ENCODE assay signal across 24 mouse cellular contexts in genomic region chr1:11750607-11751006, GRCm38 (mm10).
A peak's percentile ranks its signal among the peaks of the same experiment; 100 is the strongest.
DNase-seq lines count a peak whose midpoint lies in the region; ATAC-seq and TF ChIP-seq lines count a peak whose summit lies in the region.
"Had no signal": no experiment of that assay in that cellular context is flagged by ENCODE, and none has a peak within 500 bp of the region (broad histone marks: within the 10 kb centered on the region; RNA-seq: fewer than 3 reads in every experiment).

No protein-coding gene starts in this region.

- TF ChIP-seq CTCF in forebrain, postnatal 0 days (IDR thresholded peaks at IDR 0.05; ENCODE audit: low read depth): no peak

- ATAC-seq in forebrain, postnatal 0 days: peak; percentile 68
- ATAC-seq in kidney, embryonic 16.5 days (ENCODE audit: low FRiP score, low TSS enrichment): peak; percentile 86
- peak; percentile 57; the same call in 1 of the 2 replicates for ATAC-seq in lung, embryonic 15.5 days (ENCODE audit: borderline replicate concordance, extremely low read depth, low FRiP score, low TSS enrichment)
- ATAC-seq: activated CD4-positive, CD25-positive, alpha-beta regulatory T cell, adult 4 months; intestine, postnatal 0 days; liver, postnatal 0 days; midbrain, embryonic 13.5 days had no signal

- DNase-seq in forebrain, postnatal 0 days: peak; percentile 21
- DNase-seq in forebrain, embryonic 10.5 days (ENCODE audit: extremely low spot score, low spot score): no peak
- no peak for DNase-seq in kidney, adult 9 months
- DNase-seq in lung, postnatal 10 days: no peak
- peak; percentile 62 for DNase-seq in telencephalon, adult 2 months (ENCODE audit: low read depth, low spot score)
- DNase-seq: adrenal gland, adult 8-10 months; cerebellum, adult 18-20 months; cerebellum, postnatal 14 days; gastrocnemius, postnatal 36 days; liver, postnatal 0 days; right cerebral cortex, postnatal 14 days; spleen, adult 18-20 months; thymus, postnatal 14 days had no signal

- H3K36me3 ChIP-seq in forebrain, postnatal 0 days (ENCODE audit: insufficient read depth): no peaks in the 10 kb centered on the region
- H3K36me3 ChIP-seq in forebrain, embryonic 10.5 days (replicated peaks): no peaks in the 10 kb centered on the region
- H3K36me3 ChIP-seq in kidney, embryonic 16.5 days (ENCODE audit: insufficient read depth, low read length): no peaks in the 10 kb centered on the region
- no peaks in the 10 kb centered on the region for H3K36me3 ChIP-seq in lung, embryonic 15.5 days
- H3K36me3 ChIP-seq: forebrain, embryonic 12.5 days; hindbrain, embryonic 12.5 days; limb, embryonic 12.5 days; midbrain, embryonic 13.5 days had no signal

- H3K9ac ChIP-seq in forebrain, postnatal 0 days: no peak overlapping the region
- H3K9ac ChIP-seq in kidney, embryonic 16.5 days (replicated peaks; ENCODE audit: low read length): no peak overlapping the region
- H3K9ac ChIP-seq in lung, embryonic 15.5 days: no peak overlapping the region
- H3K9ac ChIP-seq: forebrain, embryonic 12.5 days; hindbrain, embryonic 12.5 days; limb, embryonic 12.5 days; liver, postnatal 0 days; midbrain, embryonic 13.5 days had no signal

- H3K27me3 ChIP-seq in forebrain, postnatal 0 days (ENCODE audit: insufficient read depth, low read length): no peaks in the 10 kb centered on the region; the same call in 1 of the 2 replicates
- H3K27me3 ChIP-seq in forebrain, embryonic 10.5 days (ENCODE audit: poor library complexity, severe bottlenecking): peaks cover 90% of the 10 kb centered on the region
- no peaks in the 10 kb centered on the region for H3K27me3 ChIP-seq in kidney, embryonic 16.5 days (ENCODE audit: insufficient read depth, low read length)
- no peaks in the 10 kb centered on the region for H3K27me3 ChIP-seq in lung, embryonic 15.5 days
- H3K27me3 ChIP-seq: hindbrain, embryonic 12.5 days; limb, embryonic 12.5 days; megakaryocyte, embryonic 14.5 days had no signal

- 0 out of 2 replicates have a peak, but pooled peaks cover 6% of the 10 kb centered on the region for H3K9me3 ChIP-seq in forebrain, postnatal 0 days (ENCODE audit: low read length)
- peaks cover 21% of the 10 kb centered on the region for H3K9me3 ChIP-seq in forebrain, embryonic 10.5 days
- 0 out of 2 replicates have a peak, but pooled peaks cover 9% of the 10 kb centered on the region for H3K9me3 ChIP-seq in kidney, embryonic 16.5 days (ENCODE audit: low read length)
- no peaks in the 10 kb centered on the region for H3K9me3 ChIP-seq in lung, embryonic 15.5 days
- H3K9me3 ChIP-seq: hindbrain, embryonic 12.5 days had no signal

- WGBS in forebrain, postnatal 0 days: 56% methylated on average over 2 of the region's 2 CpGs
- 73% methylated on average over 2 of the region's 2 CpGs for WGBS in forebrain, embryonic 10.5 days
- 32% methylated on average over 2 of the region's 2 CpGs for WGBS in kidney, embryonic 16.5 days
- WGBS in lung, embryonic 15.5 days: 48% methylated on average over 2 of the region's 2 CpGs

- H3K4me2 ChIP-seq in forebrain, postnatal 0 days (ENCODE audit: low read depth): no peak overlapping the region
- no peak overlapping the region for H3K4me2 ChIP-seq in kidney, embryonic 16.5 days (replicated peaks; ENCODE audit: low read depth, low read length)
- H3K4me2 ChIP-seq in lung, embryonic 15.5 days: no peak overlapping the region
- H3K4me2 ChIP-seq: forebrain, embryonic 12.5 days; hindbrain, embryonic 12.5 days; limb, embryonic 12.5 days; liver, embryonic 11.5 days; midbrain, embryonic 13.5 days had no signal

- no peaks in the 10 kb centered on the region for H3K4me1 ChIP-seq in forebrain, postnatal 0 days (ENCODE audit: insufficient read depth)
- H3K4me1 ChIP-seq in forebrain, embryonic 10.5 days: peaks cover 18% of the 10 kb centered on the region
- H3K4me1 ChIP-seq in kidney, embryonic 16.5 days (ENCODE audit: insufficient read depth, low read length): no peaks in the 10 kb centered on the region
- no peaks in the 10 kb centered on the region for H3K4me1 ChIP-seq in lung, embryonic 15.5 days
- H3K4me1 ChIP-seq: hindbrain, embryonic 12.5 days; megakaryocyte, embryonic 14.5 days had no signal

- no peak overlapping the region for H3K27ac ChIP-seq in forebrain, postnatal 0 days (ENCODE audit: low read depth, low read length)
- H3K27ac ChIP-seq in forebrain, embryonic 10.5 days: no peak overlapping the region
- no peak overlapping the region for H3K27ac ChIP-seq in kidney, embryonic 16.5 days (ENCODE audit: low read length)
- H3K27ac ChIP-seq in lung, embryonic 15.5 days: no peak overlapping the region
- H3K27ac ChIP-seq: forebrain, embryonic 12.5 days; hindbrain, embryonic 12.5 days; layer of hippocampus, adult 2 months; limb, embryonic 12.5 days; midbrain, embryonic 13.5 days had no signal

- no peak overlapping the region for H3K4me3 ChIP-seq in forebrain, postnatal 0 days (ENCODE audit: low read depth, low read length)
- no peak overlapping the region for H3K4me3 ChIP-seq in forebrain, embryonic 10.5 days
- no peak overlapping the region for H3K4me3 ChIP-seq in kidney, embryonic 16.5 days (ENCODE audit: low read length)
- H3K4me3 ChIP-seq in lung, embryonic 15.5 days: no peak overlapping the region
- H3K4me3 ChIP-seq: forebrain, embryonic 12.5 days; hindbrain, embryonic 12.5 days; layer of hippocampus, adult 2 months; limb, embryonic 12.5 days; megakaryocyte, embryonic 14.5 days; midbrain, embryonic 13.5 days had no signal

Comparison
In these comparisons a context has a peak if more than half of its experiments do, and no peak if none do; other contexts are left out.
1. DNase-seq: peak in forebrain, postnatal 0 days (single experiment) and telencephalon, adult 2 months (single experiment); none in forebrain, embryonic 10.5 days (single experiment), kidney, adult 9 months (single experiment) and lung, postnatal 10 days (single experiment).
2. Peak in every context shown above with its lines, with median percentiles within 50 percentile points of each other: ATAC-seq.